Mouse (Mus musculus) liver, embryonic 15.5 days (tissue): Measurements from ENCODE around the gene Klkb1. TPM values are rescaled to one million over a fixed set of nuclear protein-coding genes. Genes with fewer than 3 reads are reported as not detected.

Experiments used
- ATAC-seq: fragments of 200-750 bp; cut with Nextera tagmentation; 2 replicates; pipeline ENCODE4 v1.8.0; 2017; ENCODE audit warnings: moderate number of reproducible peaks, mild to moderate bottlenecking, moderate library complexity; ENCODE audit not compliant: insufficient read depth
- H3K27ac ChIP-seq: fragments of 300-500 bp; sonication (generic); replicated peaks from 2 replicates; pipeline ENCODE4 v1.5.1; 2015; ENCODE audit warnings: mild to moderate bottlenecking, inconsistent platforms
- H3K27me3 ChIP-seq: fragments of 300-500 bp; sonication (generic); 2 replicates; pipeline ENCODE4 v1.6.1; 2015; ENCODE audit warnings: mild to moderate bottlenecking, inconsistent platforms
- H3K36me3 ChIP-seq: fragments of 300-500 bp; sonication (generic); replicated peaks from 2 replicates; pipeline ENCODE4 v1.6.1; 2015; ENCODE audit warnings: moderate library complexity, mild to moderate bottlenecking, inconsistent platforms
- H3K4me1 ChIP-seq: fragments of 300-500 bp; sonication (generic); replicated peaks from 2 replicates; pipeline ENCODE4 v1.6.1; 2015; ENCODE audit warnings: inconsistent platforms
- H3K4me2 ChIP-seq: fragments of 300-500 bp; sonication (generic); 2 replicates; pipeline ENCODE4 v1.6.1; 2015; ENCODE audit warnings: moderate library complexity, mild to moderate bottlenecking, inconsistent platforms
- H3K4me3 ChIP-seq: fragments of 300-500 bp; sonication (generic); replicated peaks from 2 replicates; pipeline ENCODE4 v1.5.1; 2015; ENCODE audit warnings: mild to moderate bottlenecking, inconsistent platforms
- H3K9ac ChIP-seq: fragments of 300-500 bp; sonication (generic); 2 replicates; pipeline ENCODE4 v1.6.1; 2015; ENCODE audit warnings: moderate library complexity, mild to moderate bottlenecking, inconsistent platforms
- H3K9me3 ChIP-seq: fragments of 300-500 bp; sonication (generic); replicated peaks from 2 replicates; pipeline ENCODE4 v1.6.1; 2016; ENCODE audit warnings: inconsistent platforms
- WGBS: fragments of 180-500 bp; shearing (Covaris S2); methylation state at CpG from one replicate; pipeline ENCODE4 v1.1.7; 2015; ENCODE audit warnings: mixed read lengths; ENCODE audit not compliant: insufficient replicate concordance; 5-methylcytosine and 5-hydroxymethylcytosine counted together
- polyA plus RNA-seq: library from polyadenylated mRNA; unstranded; fragments of >200 nt; fragmentation: Nextera tagmentation; extraction: Ambion mirVana; gene quantifications from 2 replicates; pipeline ENCODE4 v1.2.1, GENCODE M21; 2015

Klkb1 gene
- polyA plus RNA-seq, 1 experiment from 2014 or later = 8.7 TPM

DNA sequence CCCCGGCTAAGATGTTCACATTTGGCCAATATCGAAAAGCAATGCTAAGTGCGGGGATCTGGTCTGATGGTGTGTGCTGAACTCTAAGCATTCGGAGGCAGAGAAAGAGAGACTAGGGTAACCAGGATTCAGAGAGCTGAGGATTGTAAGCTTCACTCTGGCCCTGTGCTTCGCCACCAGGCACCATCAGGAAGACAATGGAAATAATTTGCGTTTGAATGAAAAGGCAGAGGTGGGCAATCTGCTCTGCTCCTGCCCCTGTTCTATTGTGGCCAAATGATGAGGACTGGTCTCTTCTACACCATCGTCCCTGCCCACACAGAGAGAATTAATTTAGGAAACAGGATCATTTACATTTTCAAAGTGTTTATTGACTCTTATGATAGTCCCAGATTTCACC lies 48.4 kb downstream of the Klkb1 start:
- Histone ChIP-seq H3K27me3 (no peaks in the 10 kb centered on the region), H3K36me3 (0 out of 2 replicates have a peak, but pooled peaks cover 3% of the 10 kb centered on the region), H3K9me3 (no peaks in the 10 kb centered on the region), H3K4me2 (no peak overlapping the region), H3K9ac (no peak overlapping the region), H3K4me3 (no peak overlapping the region), H3K4me1 (no peaks in the 10 kb centered on the region), H3K27ac (no peak overlapping the region)
- 59% methylated on average over 7 of the region's 7 CpGs for WGBS
- no peak for ATAC-seq

- WGBS = 61% methylated on average over 8 of the region's 8 CpGs
- H3K4me2 ChIP-seq = no peak overlapping the region
- no peak overlapping the region for H3K4me3 ChIP-seq
- peak; percentile 25; the same call in 1 of the 2 replicates for ATAC-seq
- H3K4me1 ChIP-seq = 0 out of 2 replicates have a peak, but pooled peaks cover 3% of the 10 kb centered on the region
- H3K9ac ChIP-seq = no peak overlapping the region
- H3K27ac ChIP-seq = no peak overlapping the region
- no peaks in the 10 kb centered on the region for H3K27me3 ChIP-seq
- no peaks in the 10 kb centered on the region for H3K9me3 ChIP-seq
- no peaks in the 10 kb centered on the region for H3K36me3 ChIP-seq
Observed at GRCm38 (mm10) chr8:45239363-45239762, 55.3 kb downstream of the Klkb1 start.

GRCm38 (mm10) chr8:45238282-45238681 lies 56.4 kb downstream of the Klkb1 start:
- no peak overlapping the region for H3K27ac ChIP-seq
- H3K4me3 ChIP-seq = no peak overlapping the region
- H3K4me2 ChIP-seq = no peak overlapping the region
- WGBS = 21% methylated on average over 3 of the region's 3 CpGs
- no peak for ATAC-seq
- no peaks in the 10 kb centered on the region for H3K36me3 ChIP-seq
- 0 out of 2 replicates have a peak, but pooled peaks cover 3% of the 10 kb centered on the region for H3K4me1 ChIP-seq
- H3K9me3 ChIP-seq = no peaks in the 10 kb centered on the region
- no peaks in the 10 kb centered on the region for H3K27me3 ChIP-seq
- H3K9ac ChIP-seq = no peak overlapping the region

DNA sequence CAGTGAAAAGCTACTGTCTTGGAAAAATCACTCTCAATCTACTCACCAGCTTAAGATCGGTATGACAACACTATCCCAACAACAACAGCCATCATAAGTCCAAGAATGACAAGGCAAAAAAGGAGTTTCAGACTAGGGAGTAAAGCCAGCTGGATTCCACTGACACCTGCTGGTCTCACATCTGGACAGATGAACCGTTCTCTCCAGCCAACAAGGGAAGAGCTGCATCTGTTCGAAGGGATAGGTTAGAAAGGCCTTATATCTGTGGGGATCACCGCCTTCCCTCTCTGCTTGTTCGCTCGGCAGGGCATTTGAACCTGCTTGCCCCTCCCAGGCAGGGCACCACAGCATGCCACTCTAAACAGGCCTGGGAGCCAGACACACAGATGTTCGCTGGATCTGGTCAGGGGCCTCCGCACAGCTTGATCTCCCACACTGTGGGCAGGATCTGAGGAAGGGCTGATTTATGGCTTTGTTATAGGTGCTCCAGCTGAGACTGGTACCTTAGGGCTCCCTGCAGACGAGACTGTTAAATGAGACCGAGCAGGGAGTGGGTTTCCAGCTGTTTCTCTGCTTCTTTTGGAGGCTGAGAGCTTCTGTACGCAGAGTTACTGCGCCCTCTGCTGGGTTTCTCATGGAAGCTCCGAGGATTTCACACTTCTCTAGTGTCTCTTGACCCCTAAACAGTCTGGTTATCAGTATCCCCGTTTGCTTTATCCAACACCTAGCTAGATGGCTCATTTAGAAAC lies 58.3 kb downstream of the Klkb1 start:
- H3K27me3 ChIP-seq = no peaks in the 10 kb centered on the region
- ATAC-seq = no peak
- H3K4me2 ChIP-seq = no peak overlapping the region
- 23% methylated on average over 14 of the region's 14 CpGs for WGBS
- H3K36me3 ChIP-seq = no peaks in the 10 kb centered on the region
- no peaks in the 10 kb centered on the region for H3K9me3 ChIP-seq
- H3K9ac ChIP-seq = no peak overlapping the region
- H3K4me3 ChIP-seq = no peak overlapping the region
- no peak overlapping the region for H3K27ac ChIP-seq
- 0 out of 2 replicates have a peak, but pooled peaks cover 3% of the 10 kb centered on the region for H3K4me1 ChIP-seq

DNA sequence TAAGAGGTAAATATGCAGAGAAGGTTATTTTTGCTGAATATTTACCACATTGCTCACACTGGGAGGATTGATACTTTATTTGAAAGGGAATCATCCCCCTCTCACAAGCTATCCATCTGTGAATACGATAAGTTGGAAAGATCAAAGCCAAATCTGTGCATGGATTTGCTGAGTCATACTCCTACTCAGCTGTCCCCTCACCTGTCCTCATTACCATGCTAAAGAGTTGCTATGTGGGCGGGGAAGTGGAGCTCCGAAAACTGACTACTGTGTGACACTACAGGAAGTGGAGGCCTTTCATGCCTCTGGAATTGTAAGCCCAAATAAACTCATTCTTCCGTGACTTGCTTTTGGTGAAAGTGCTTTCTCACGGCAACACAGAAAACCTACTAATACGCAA lies 59.4 kb downstream of the Klkb1 start:
- ATAC-seq = no peak
- H3K4me2 ChIP-seq = no peak overlapping the region
- H3K36me3 ChIP-seq = no peaks in the 10 kb centered on the region
- H3K9me3 ChIP-seq = no peaks in the 10 kb centered on the region
- H3K9ac ChIP-seq = no peak overlapping the region
- no peak overlapping the region for H3K27ac ChIP-seq
- H3K4me3 ChIP-seq = no peak overlapping the region
- H3K4me1 ChIP-seq = 0 out of 2 replicates have a peak, but pooled peaks cover 3% of the 10 kb centered on the region
- 62% methylated on average over 6 of the region's 6 CpGs for WGBS
- H3K27me3 ChIP-seq = no peaks in the 10 kb centered on the region

DNA sequence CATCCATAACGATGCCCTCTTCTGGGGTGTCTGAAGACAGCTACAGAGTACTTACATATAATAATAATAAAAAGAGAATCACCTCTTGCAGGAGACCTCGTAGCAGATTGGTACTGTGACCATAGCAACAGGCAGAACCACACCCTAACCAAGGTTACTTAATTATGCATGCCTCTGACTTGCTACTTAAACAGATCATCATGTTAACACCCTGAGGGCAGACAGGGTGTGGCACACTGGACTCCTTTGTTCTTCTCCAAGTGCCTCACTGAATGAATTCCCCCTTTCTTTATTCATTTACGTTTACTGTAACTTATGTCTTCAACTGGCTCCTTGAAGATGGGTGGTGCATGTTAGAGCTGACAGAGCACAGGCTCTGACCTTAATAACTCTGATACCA lies 61.4 kb downstream of the Klkb1 start:
- no peaks in the 10 kb centered on the region for H3K36me3 ChIP-seq
- no peak overlapping the region for H3K9ac ChIP-seq
- no peaks in the 10 kb centered on the region for H3K27me3 ChIP-seq
- no peak overlapping the region for H3K4me3 ChIP-seq
- no peak overlapping the region for H3K27ac ChIP-seq
- no peaks in the 10 kb centered on the region for H3K9me3 ChIP-seq
- H3K4me2 ChIP-seq = no peak overlapping the region
- ATAC-seq = no peak
- 60% methylated on average over 3 of the region's 3 CpGs for WGBS
- H3K4me1 ChIP-seq = no peaks in the 10 kb centered on the region

Other genes starting within 250 kb of the Klkb1 start
- gene Mtnr1a, start 225.7 kb downstream of the Klkb1 start, polyA plus RNA-seq = not detected in 2 replicates
- 28.7 and 38.8 TPM in 2 replicates for gene F11, start 32.8 kb downstream of the Klkb1 start, polyA plus RNA-seq
- gene Gm45753, start 13.6 kb upstream of the Klkb1 start, polyA plus RNA-seq = 14.8 and 14.9 TPM in 2 replicates
- gene Cyp4v3, start 38.4 kb upstream of the Klkb1 start, polyA plus RNA-seq = 5.1 and 5.3 TPM in 2 replicates
- gene Fam149a, start 87.4 kb upstream of the Klkb1 start, polyA plus RNA-seq = 1.9 TPM in 2 replicates
- gene Tlr3, start 116.2 kb upstream of the Klkb1 start, polyA plus RNA-seq = 0.37 and 0.78 TPM in 2 replicates
- 9.5 and 11.7 TPM in 2 replicates for gene Sorbs2, start 212.9 kb upstream of the Klkb1 start, polyA plus RNA-seq